Mouse (Mus musculus) B cell, adult 2 months (primary cell): ENCODE data around the gene Polr2i.
A peak's percentile ranks its signal among the peaks of the same experiment; 100 is the strongest.

Source experiments
- DNase-seq, 2 experiments: peaks; one replicate each; pipeline ENCODE4 v3.0.0; 2022

The Polr2i gene

DNA sequence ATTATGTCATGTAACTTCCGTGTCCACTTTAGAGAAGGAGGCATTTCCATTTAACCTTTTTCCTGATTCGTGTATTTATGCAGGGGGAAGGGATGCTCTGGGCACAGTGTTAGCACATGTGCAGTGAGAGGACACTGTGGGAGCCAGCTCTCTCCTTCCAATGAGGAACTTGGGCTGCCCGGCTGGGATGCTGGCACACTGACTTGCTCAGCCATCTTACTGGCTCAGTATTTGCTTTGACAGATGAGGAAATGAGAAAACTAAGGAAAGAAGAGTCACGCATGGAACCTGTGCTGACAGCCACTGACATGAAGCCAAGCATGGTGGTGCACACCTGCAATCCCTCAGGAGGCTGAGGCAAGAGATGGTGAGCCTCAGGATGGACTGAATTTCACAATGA, 37.9 kb downstream of the Polr2i start:
- DNase-seq = no peak

DNA sequence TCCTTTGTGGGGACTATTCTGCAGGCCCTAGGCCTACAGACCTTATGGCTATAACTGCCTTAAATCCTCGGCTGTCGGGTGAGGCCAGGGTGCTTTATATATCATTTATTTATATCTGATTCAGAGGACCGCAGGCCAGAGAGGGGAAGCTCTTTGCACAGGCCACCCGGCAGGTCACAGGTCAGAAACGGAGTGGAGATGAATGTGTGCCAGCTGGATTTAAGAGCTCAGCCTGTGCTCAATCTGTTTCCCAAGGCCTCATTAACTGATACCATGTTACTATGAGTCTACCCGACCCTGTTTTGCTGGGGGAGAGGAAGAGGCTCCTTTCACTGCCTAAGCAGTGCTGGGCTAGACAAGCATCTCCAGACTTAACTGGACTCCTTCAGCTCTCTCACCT, 42.6 kb downstream of the Polr2i start:
- DNase-seq = no peak

DNA sequence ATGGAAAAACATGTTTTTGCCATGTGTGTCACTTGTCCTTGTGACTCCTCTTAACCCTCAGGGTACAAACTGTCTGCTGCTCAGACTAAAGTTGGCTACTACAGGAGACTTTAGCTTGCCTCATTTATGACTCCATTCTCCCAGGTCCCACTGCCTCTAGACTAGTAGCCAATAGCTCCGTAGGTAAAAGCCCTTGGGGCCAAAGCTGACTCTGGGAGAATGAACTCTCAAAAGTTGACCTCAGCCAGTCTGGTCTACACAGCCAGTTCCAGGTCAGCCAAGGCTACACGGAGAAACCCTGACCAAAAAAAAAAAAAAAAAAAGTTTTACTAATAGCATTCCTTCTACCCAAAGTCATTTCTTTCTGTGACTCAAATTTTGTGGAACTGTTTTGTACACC, 47.2 kb downstream of the Polr2i start:
- no peak for DNase-seq

DNA sequence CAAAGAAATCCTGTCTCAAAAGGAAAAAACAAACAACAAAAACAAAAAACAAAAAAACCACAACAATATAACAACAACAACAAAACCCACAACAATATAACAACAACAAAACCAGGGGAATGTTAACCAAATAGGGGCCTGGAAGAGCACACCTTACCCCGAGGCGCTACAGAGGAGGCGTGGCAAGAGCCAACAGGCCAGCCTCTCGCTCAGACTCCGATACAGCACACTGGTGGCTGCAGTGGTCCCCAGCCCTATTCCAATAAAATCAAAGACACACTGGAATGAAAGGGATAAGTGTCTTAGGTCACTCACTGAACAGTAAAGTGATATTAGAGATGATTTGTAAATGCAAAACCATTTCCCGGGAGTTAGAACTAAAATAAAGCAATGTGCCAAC, 47.8 kb downstream of the Polr2i start:
- DNase-seq = peak in 1 of 2 experiments; percentile 7

DNA sequence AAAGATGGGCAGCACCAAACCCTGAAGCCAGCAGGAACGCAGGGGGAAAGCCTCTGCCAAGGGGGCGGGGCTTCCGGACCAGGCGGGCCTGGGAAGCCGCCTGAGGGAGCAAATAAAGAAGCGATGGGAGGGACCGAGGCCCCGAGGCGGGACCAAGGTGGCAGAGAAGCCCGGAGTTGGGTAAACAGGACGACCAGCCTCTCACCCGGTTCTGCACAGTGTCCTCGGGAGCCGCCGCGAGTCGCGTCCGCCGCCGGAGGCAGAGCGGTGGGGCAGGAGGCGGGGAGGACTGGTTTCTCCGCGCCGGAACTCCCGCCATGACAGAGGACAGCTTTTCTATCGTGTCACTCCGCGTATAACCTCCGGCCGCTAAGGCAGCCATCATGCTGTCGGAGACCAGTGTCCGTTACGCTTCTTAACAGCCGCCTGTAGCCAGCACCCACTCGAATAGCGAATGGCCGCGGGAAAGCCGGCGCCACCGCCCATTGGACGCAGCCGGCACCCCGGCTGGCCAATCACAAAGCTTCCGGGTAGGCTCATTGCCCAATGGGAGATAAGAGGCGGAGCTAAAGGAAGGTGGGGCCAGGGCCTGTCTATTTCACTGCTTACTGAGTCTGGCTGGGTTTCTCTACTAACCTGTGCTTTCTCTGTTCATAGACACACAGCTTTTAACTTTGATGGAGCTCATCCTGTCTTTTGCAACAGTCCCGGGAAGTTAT, 48.4 kb downstream of the Polr2i start, which contains the start of the genes Thap8 and Wdr62:
Thap8 (plus strand) TSS at position 144 of the 719 bp plus-strand sequence.
Wdr62 (minus strand) TSS at position 469 of the 719 bp plus-strand sequence.
- DNase-seq = peak; percentile 92

DNA sequence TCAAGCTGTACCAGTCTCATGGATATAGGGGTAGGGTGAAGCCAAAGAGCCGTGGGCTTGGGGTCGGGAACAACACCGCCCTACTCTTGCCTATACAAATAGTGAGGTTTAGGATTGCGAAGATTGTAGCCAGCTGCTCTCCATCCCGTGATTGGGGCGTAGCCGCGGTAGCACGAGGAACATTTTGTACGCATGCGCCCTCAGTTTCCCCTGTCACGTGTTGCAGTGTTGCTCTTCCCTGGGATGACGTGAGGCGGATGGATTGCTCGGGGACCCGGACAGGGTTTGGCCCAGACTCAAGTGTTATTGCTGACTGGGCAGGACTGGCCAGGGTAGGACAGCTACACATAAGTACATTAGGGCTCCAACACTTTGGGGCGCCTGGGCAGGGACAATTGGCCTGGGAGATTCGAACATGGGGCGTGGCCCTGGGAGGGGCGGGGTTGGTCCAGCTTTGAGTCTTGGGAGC, 49.0 kb downstream of the Polr2i start:
- DNase-seq = peak; percentile 82 to 83

DNA sequence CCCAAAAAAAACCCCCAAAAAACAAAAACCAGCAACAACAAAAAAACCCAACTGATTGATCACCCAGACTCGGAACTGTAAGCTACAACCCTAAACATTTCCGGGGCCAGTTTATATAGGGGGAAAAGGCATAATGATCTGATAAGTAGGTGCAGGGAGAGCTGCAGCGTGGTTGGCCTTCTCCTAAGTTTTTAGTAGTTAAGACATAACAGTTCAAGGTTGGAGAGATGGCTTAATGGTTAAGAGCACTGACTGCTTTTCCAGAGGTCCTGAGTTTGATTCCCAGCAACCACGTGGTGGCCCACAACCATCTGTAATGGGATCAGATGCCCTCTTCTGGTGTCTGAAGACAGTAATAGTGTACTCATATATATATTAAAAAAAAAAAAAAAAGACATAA, 49.8 kb downstream of the Polr2i start:
- no peak for DNase-seq

DNA sequence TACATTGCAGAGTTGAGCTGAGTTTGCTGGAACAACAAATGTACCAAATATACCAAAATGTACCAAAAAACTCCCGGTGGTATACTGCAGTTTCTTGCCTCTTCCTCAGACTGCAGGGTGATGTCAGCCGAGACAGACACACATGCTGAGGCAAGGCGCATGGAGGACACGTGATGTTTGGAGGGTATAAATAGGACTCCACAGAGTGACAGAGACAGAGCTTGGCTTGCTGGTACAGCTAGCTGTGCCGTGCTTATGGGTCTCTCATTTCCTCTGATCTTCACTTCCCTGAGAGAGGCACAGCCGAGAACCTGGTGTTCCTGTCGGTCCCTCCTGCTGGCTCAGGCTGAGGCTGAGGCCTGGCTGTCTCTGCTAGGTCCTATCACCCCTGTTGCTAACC, 51.0 kb downstream of the Polr2i start:
- DNase-seq = no peak
